Mouse (Mus musculus): Measurements from ENCODE around the gene Psma7. TPM values are rescaled to one million over a fixed set of nuclear protein-coding genes. Genes with fewer than 3 reads are reported as not detected.
A peak's percentile ranks its signal among the peaks of the same experiment; 100 is the strongest.

Gene Psma7
- total and polyA plus RNA-seq, 2 experiments from 2014 or later: 163 to 457 TPM

GRCm38 (mm10) chr2:180070481-180071453 lies 28.5 kb upstream of the Psma7 start, which contains the start of gene Mtg2:
TSS of gene Mtg2 (plus strand) at chr2:180070588.
- DNase-seq (ENCODE audit: low spot score): peak; percentile 92
- peaks cover 14% of the 10 kb centered on the region for H3K4me1 ChIP-seq (ENCODE audit: control insufficient read depth, insufficient read depth)
- TF ChIP-seq EP300 (IDR thresholded peaks at IDR 0.05; ENCODE audit: low read depth) (peak; percentile 53; the same call in 1 of the 2 replicates), CTCF (IDR thresholded peaks at IDR 0.05; ENCODE audit: low read depth) (no peak)
- no peaks in the 10 kb centered on the region for H3K9me3 ChIP-seq (replicated peaks; ENCODE audit: control insufficient read depth, low read length)
- H3K27ac ChIP-seq (ENCODE audit: low read depth): peak within 1 kb of the TSS; percentile 78
- 5% methylated on average over 58 of the region's 58 CpGs for WGBS
- H3K9ac ChIP-seq (replicated peaks; ENCODE audit: low read depth, low read length): peak within 1 kb of the TSS; percentile 61
- peak within 1 kb of the TSS; percentile 73 for H3K4me2 ChIP-seq (ENCODE audit: low read depth, low read length)
- 0 out of 2 replicates have a peak, but pooled peaks cover 10% of the 10 kb centered on the region for H3K36me3 ChIP-seq (replicated peaks; ENCODE audit: control insufficient read depth, insufficient read depth, low read length)
- H3K4me3 ChIP-seq (ENCODE audit: low read depth, low read length): peak within 1 kb of the TSS; percentile 78
- peak; percentile 97 for ATAC-seq (ENCODE audit: insufficient read depth, low read depth)
- no peaks in the 10 kb centered on the region for H3K27me3 ChIP-seq (ENCODE audit: control insufficient read depth, insufficient read depth, low read length)

GRCm38 (mm10) chr2:180069770-180070480 lies 27.7 kb upstream of the Psma7 start:
- Histone ChIP-seq H3K9ac (replicated peaks; ENCODE audit: low read depth, low read length) (peak overlapping the region; percentile 61), H3K9me3 (replicated peaks; ENCODE audit: control insufficient read depth, low read length) (no peaks in the 10 kb centered on the region), H3K27ac (ENCODE audit: low read depth) (peak overlapping the region; percentile 78), H3K4me3 (ENCODE audit: low read depth, low read length) (peak overlapping the region; percentile 78), H3K36me3 (replicated peaks; ENCODE audit: control insufficient read depth, insufficient read depth, low read length) (0 out of 2 replicates have a peak, but pooled peaks cover 10% of the 10 kb centered on the region), H3K27me3 (ENCODE audit: control insufficient read depth, insufficient read depth, low read length) (no peaks in the 10 kb centered on the region), H3K4me2 (ENCODE audit: low read depth, low read length) (peak overlapping the region; percentile 73), H3K4me1 (ENCODE audit: control insufficient read depth, insufficient read depth) (peaks cover 14% of the 10 kb centered on the region)
- ATAC-seq (ENCODE audit: insufficient read depth, low read depth) (peak; percentile 48), DNase-seq (ENCODE audit: low spot score) (no peak)
- TF ChIP-seq EP300 (IDR thresholded peaks at IDR 0.05; ENCODE audit: low read depth) (no peak), CTCF (IDR thresholded peaks at IDR 0.05; ENCODE audit: low read depth) (no peak)
- 30% methylated on average over 20 of the region's 20 CpGs for WGBS

- Histone ChIP-seq H3K27ac (ENCODE audit: low read depth) (no peak overlapping the region), H3K9me3 (replicated peaks; ENCODE audit: control insufficient read depth, low read length) (no peaks in the 10 kb centered on the region), H3K4me2 (ENCODE audit: low read depth, low read length) (no peak overlapping the region), H3K4me3 (ENCODE audit: low read depth, low read length) (no peak overlapping the region), H3K4me1 (ENCODE audit: control insufficient read depth, insufficient read depth) (no peaks in the 10 kb centered on the region), H3K36me3 (replicated peaks; ENCODE audit: control insufficient read depth, insufficient read depth, low read length) (peaks cover 44% of the 10 kb centered on the region), H3K27me3 (ENCODE audit: control insufficient read depth, insufficient read depth, low read length) (no peaks in the 10 kb centered on the region), H3K9ac (replicated peaks; ENCODE audit: low read depth, low read length) (no peak overlapping the region)
- WGBS: 83% methylated on average over 11 of the region's 11 CpGs
- no peak for DNase-seq (ENCODE audit: low spot score)
- TF ChIP-seq CTCF (IDR thresholded peaks at IDR 0.05; ENCODE audit: low read depth): no peak
- no peak for TF ChIP-seq EP300 (IDR thresholded peaks at IDR 0.05; ENCODE audit: low read depth)
- no peak for ATAC-seq (ENCODE audit: insufficient read depth, low read depth)
Measured at GRCm38 (mm10) chr2:180063338-180064131, 21.3 kb upstream of the Psma7 start.

- H3K27ac ChIP-seq (ENCODE audit: low read depth): no peak overlapping the region
- DNase-seq (ENCODE audit: low spot score): no peak
- no peaks in the 10 kb centered on the region for H3K9me3 ChIP-seq (replicated peaks; ENCODE audit: control insufficient read depth, low read length)
- TF ChIP-seq EP300 (IDR thresholded peaks at IDR 0.05; ENCODE audit: low read depth) (no peak), CTCF (IDR thresholded peaks at IDR 0.05; ENCODE audit: low read depth) (no peak)
- 93% methylated on average over 9 of the region's 9 CpGs for WGBS
- peaks cover 24% of the 10 kb centered on the region for H3K36me3 ChIP-seq (replicated peaks; ENCODE audit: control insufficient read depth, insufficient read depth, low read length)
- H3K4me1 ChIP-seq (ENCODE audit: control insufficient read depth, insufficient read depth): no peaks in the 10 kb centered on the region
- ATAC-seq (ENCODE audit: insufficient read depth, low read depth): no peak
- H3K27me3 ChIP-seq (ENCODE audit: control insufficient read depth, insufficient read depth, low read length): no peaks in the 10 kb centered on the region
- H3K4me2 ChIP-seq (ENCODE audit: low read depth, low read length): no peak overlapping the region
- H3K4me3 ChIP-seq (ENCODE audit: low read depth, low read length): no peak overlapping the region
- H3K9ac ChIP-seq (replicated peaks; ENCODE audit: low read depth, low read length): no peak overlapping the region
Measured at GRCm38 (mm10) chr2:180053001-180053400, 10.8 kb upstream of the Psma7 start.

Data from heart, postnatal 0 days (tissue).